Mouse (Mus musculus): ENCODE results near the gene Gpr84. TPM values are rescaled to one million over a fixed set of nuclear protein-coding genes. Genes with fewer than 3 reads are reported as not detected.

Gpr84 gene
- total RNA-seq, 2 experiments from 2014 or later: 1.8 to 2.3 TPM

DNA sequence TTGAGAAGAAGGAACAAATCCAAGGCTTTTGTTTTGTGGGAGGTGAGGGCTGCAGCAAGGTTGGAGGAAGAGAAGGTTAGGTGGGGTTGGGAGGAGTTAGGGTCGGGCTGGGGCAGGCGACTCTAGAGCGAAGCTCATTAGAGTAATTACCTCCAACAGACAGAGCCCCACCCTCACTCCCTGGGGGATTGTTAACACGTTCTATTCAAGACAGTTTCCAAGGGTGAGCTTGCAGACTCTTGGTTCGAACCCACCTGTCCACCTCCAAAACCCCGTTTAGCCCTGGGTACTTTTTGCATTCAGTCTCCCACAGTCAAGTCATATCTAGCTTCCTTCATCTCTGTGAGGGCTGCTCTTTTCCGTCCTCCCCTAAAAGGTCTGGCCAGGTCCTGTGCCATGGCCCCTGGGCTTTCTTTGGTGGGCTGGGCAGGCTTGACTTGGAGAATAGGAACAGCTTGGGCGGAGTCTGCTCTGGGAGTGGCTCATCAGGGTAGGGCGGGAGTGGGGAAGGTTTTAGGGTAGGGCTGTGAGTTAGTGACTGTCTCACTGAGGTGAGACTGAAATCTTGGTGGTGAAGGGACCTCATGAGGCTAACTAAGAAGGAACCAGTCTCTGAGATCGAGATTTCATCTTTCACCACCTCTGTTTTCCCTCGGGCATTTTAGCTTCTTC lies 26.7 kb upstream of the Gpr84 start:
- ATAC-seq (replicated peaks; ENCODE audit: poor library complexity): no peak

- ATAC-seq (replicated peaks; ENCODE audit: poor library complexity): no peak
Observed at GRCm38 (mm10) chr15:103335488-103336235, 25.2 kb upstream of the Gpr84 start.

- no peak for ATAC-seq (replicated peaks; ENCODE audit: poor library complexity)
Observed at GRCm38 (mm10) chr15:103335040-103335439, 24.6 kb upstream of the Gpr84 start.

DNA sequence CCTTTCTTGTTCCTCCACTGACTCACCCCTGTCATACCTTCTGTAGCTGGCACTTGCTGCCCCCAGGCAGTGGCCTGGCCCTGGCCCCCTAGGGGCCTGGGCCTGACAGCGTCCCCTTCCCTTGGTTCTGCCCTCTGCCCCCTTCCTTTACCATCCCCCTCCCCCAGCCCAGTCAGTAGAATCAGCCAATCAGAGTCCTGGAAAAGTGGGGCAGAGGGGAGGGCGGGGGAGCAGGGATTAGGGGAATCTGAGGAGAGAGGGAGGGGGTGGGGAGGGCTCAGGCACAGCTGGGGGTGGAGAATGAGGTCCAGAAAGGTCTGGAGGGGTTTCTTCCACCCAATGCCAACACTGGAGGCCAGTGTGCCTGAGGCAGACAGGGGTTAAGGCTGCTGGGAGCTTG lies 23.8 kb upstream of the Gpr84 start:
- ATAC-seq (replicated peaks; ENCODE audit: poor library complexity): no peak

GRCm38 (mm10) chr15:103333738-103334137 lies 23.3 kb upstream of the Gpr84 start:
- ATAC-seq (replicated peaks; ENCODE audit: poor library complexity): peak; percentile 75

GRCm38 (mm10) chr15:103333081-103333615 lies 22.7 kb upstream of the Gpr84 start:
- peak; percentile 74 for ATAC-seq (replicated peaks; ENCODE audit: poor library complexity)

DNA sequence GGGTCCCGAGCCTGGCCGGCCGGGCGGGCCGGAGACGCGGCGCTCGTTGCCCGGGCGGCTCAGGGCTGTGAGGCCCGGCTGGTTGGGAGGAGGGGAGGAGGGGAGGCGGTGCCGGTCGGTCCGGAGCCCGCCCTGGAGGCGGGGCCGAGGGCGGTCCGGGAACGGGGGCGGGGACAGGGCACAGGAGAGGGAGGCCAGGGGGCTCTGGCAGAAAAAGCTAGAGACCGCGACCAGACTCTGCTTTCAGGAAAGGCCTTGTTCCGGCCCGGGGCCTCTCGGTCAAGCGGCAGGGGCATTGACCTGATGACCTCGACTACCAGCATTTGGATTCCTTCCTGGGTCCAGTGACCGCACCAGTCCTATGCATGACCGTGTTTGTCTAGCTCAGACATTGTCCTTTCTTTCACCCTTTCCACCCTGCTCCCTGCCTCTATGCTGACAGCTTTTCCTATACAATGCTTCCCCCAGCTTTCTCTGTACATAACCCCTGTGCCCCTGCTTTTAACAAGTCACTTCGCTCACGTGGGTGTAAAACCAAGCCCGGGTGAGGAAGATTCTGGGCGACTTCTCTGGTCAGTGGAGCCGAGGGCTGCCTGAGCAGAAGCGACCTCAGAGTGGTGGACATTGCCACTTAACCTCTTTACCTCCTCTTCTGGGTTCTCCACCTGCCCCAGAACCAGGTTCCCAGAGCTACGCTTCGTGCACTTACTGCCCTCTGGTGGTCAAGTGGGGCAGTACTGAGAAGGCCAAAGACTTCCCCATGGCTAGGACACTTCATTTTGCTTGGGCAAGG lies 13.2 kb upstream of the Gpr84 start:
- peak; percentile 90 for ATAC-seq (replicated peaks; ENCODE audit: poor library complexity)

DNA sequence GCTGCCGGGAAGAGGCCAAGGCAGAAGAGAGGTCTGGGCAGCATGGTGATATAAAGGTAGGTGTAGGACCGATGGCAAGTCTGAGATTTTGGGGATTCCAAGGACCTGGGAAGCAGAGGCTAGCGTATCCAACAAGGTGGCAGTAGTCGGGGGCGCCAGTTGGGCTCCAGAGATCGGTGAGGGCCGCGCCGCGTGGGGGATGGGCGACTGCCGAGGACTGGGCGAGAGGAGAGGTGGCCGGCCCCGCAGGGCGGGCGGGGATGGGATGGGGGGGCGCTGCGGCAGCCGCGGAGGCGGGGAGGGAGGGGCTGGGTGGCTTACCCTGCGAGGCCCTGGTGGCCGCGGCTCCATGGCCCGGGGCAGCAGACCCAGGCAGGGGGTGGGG lies 12.7 kb upstream of the Gpr84 start:
- no peak for ATAC-seq (replicated peaks; ENCODE audit: poor library complexity)

DNA sequence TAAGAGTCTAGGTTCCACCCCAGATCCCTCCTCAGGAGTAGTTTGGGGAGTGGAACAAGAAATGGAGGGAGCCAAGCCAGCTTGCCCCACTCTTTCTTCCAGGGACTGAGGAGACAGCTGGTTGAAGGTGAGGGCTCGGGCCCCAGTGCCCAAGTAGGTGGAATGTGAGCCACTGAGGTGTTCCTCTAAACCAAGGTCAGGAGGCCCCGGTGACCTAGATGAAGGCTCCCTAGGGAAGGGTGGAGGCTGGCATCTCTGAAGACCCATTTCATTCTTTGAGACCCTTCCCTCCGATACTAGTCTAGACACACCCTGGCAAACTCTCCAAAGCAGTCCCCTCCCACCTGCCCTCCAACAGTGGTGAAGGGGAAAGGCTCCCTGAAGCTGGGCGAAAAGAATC lies 12.0 kb upstream of the Gpr84 start:
- ATAC-seq (replicated peaks; ENCODE audit: poor library complexity): no peak

GRCm38 (mm10) chr15:103321076-103321475 lies 10.7 kb upstream of the Gpr84 start:
- no peak for ATAC-seq (replicated peaks; ENCODE audit: poor library complexity)

GRCm38 (mm10) chr15:103318201-103318816 lies 7.9 kb upstream of the Gpr84 start:
- no peak for ATAC-seq (replicated peaks; ENCODE audit: poor library complexity)

- no peak for ATAC-seq (replicated peaks; ENCODE audit: poor library complexity)
Observed at GRCm38 (mm10) chr15:103317731-103318130, 7.3 kb upstream of the Gpr84 start.

- no peak for ATAC-seq (replicated peaks; ENCODE audit: poor library complexity)
Observed at GRCm38 (mm10) chr15:103317120-103317519, 6.7 kb upstream of the Gpr84 start.

GRCm38 (mm10) chr15:103315979-103316776 lies 5.8 kb upstream of the Gpr84 start:
- ATAC-seq (replicated peaks; ENCODE audit: poor library complexity): peak; percentile 17; the same call in 1 of the 2 replicates

DNA sequence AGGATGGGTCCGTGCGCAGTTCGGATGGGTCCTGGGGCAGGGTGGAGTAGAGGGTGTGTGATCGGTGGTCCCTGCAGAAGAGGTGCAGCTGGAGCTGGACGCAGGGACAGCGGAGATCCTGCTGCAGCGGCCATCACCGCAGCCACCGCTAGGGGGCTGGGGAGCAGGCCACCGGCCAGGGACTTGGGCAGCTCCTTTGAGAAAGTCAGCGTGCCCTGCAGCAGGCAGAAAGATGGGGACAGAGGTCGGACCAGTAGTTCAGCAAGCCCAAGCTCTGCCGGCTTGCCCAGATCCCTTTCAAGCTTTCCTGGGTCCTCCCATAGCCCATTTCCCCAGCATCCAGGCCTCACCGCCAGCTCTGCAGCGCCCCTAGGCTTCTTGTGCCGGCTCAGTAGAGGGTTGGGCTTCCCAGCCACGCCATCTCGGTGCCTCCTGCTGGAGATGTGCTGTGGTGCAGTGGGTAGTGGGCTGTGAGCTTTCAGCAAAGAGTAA lies 4.6 kb upstream of the Gpr84 start:
- peak; percentile 36 for ATAC-seq (replicated peaks; ENCODE audit: poor library complexity)

DNA sequence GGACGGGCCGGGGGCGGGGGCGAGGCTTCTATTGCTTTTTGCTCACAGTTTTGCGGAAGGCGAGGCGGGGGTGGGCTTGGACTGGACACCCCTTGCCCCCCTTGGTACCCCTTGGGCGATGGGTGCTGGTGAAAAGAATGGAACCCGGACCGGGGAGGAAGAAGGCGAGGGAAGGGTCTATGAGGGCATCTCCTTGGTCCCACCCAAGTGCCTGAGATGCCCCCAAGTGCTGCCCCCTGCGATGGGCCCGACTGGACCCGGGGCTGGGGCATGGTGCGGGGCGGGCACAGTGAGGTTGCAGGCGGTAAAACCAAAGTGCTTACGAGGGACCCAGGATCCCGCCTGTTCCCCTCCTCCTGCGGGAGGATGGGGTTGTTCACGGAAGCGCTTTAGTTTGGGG lies 3.8 kb upstream of the Gpr84 start:
- no peak for ATAC-seq (replicated peaks; ENCODE audit: poor library complexity)

- peak; percentile 38; the same call in 1 of the 2 replicates for ATAC-seq (replicated peaks; ENCODE audit: poor library complexity)
Observed at GRCm38 (mm10) chr15:103313495-103314095, 3.2 kb upstream of the Gpr84 start.

DNA sequence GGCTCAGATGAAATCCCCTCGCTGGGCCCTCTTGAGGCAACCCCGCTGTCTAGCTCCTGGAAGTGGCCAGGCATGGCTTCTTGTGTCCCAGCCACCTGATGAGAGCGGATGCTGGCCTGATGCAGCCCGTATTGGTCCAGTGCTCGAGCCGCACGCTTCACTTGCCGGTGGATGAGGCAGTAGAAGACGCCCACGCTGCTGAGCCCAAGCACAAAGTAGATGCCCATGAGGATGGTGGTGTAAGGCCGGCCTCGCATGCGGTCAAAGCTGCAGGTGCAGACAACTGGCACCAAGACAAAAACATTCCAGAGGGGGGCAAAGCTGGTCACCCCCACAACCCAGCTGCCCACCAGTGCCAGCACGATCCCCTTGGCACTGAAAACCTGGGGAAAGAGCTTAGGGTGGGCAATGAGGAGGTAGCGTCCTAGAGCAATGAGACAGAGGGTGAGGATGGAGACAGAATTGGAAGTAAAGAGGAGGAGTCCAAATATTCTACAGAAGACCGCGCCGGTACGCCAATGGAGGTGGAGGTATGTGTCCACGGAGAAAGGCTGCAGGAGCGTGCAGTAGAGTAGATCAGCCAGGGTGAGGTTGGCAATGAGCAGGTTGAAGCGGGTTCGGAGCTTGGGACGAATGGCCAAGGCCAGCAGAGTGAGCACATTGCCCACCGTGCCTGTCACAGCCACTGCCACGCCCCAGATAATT lies 1.4 kb downstream of the Gpr84 start:
- no peak for ATAC-seq (replicated peaks; ENCODE audit: poor library complexity)
